Mouse (Mus musculus): ENCODE data around the gene Rasd2. TPM values are rescaled to one million over a fixed set of nuclear protein-coding genes. Genes with fewer than 3 reads are reported as not detected.

Gene Rasd2
- 1.6 and 2.0 TPM in 2 replicates for total RNA-seq (2021)
- long read RNA-seq, experiment 1 = 0 reads
- long read RNA-seq, experiment 2 = 0 reads

GRCm38 (mm10) chr8:75213686-75214085 lies at the start of gene Rasd2:
TSS of gene Rasd2 (plus strand) at chr8:75213944.
- DNase-seq = peak; percentile 32

DNA sequence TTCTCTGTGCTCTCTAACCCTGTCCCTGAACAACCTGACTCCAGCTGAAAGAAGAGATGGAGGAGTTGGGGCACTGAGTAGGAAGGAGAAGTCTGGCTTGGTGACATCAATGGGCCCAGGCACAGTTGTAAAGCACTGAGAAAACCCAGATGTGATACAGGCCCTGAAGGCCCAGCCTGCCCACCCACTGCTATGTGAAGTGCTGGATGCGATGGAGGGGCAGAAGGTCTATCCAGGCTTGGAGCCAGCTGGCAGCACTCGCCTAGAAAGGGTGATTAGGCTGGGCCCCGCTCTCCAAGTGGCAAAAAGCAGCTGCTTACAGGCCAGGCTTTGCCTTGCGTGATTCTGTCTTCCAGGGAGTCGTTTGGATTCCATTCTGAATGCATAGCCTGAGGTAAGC lies 44.4 kb upstream of the Rasd2 start:
- DNase-seq = peak; percentile 6

DNA sequence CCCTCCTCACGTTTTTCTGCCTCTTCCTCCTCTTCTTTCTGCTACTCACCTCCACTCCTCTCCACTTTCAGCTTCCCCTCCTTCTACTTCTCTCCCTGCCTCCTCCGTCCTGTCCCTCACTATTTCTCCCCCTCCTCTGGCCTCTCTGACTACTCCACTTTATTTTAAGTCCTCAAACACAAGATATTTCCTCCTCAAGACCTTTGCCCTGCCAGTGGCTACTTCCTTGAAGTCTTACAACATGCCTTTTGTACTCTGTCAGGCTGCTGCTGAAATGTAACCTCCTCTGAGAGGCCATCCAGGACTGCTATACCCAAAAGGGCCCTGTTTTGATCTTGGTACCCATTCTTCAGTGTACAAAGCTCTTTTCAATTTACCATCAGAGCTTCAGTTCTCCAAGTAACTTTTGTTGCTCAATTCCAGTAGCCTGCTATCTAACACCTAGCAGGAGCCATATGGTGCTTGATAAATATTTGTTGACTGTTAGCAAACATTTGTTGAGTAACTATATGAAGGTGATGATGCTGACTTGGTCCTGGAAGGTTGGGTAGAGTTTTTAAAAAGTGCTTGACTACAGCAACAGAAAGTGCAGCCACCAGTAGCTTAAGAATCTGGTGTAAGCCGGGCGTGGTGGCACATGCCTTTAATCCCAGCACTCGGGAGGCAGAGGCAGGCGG lies 41.6 kb upstream of the Rasd2 start:
- no peak for DNase-seq

DNA sequence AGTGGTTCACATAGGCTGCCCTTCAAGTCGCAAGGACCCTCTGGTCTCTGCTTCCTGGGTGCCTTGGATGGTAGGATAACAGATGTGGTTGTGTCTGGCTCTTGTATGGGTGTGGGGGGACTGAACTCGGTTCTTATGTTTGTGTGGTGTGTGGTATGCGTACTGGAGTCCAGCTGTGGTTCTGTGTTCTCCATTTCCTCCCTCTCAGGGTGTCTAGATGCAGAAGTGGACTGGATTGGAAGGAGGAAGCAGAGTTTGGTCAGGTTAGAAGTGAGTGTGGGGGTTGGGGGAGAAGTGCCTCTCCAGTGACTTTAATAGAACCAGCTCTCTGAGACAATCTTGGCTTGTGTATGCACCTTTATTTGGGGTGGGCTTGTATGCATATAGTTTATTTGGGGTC lies 20.7 kb upstream of the Rasd2 start:
- DNase-seq = no peak

GRCm38 (mm10) chr8:75194473-75195071 lies 19.2 kb upstream of the Rasd2 start:
- DNase-seq = peak; percentile 54

DNA sequence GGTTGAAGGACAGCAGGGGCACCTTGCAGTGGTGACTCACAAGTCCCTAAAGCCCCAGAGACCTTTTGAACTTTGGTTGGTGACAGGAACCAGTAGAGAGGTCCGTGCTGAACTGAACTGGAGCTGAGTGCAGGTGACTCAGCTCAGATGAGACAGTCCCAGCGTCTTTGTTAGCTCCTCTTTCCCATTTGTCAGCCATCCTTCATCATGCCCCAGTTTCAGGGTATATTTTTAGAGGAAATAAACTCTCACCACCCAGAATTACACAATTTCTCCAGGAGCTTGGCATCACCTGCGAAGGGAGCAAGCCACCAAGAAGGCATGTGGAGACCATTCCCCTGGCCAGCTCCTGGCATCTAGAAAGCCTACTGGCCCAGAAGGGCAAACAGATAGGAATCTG lies 16.6 kb upstream of the Rasd2 start:
- no peak for DNase-seq

GRCm38 (mm10) chr8:75197862-75198261 lies 15.9 kb upstream of the Rasd2 start:
- DNase-seq = no peak

DNA sequence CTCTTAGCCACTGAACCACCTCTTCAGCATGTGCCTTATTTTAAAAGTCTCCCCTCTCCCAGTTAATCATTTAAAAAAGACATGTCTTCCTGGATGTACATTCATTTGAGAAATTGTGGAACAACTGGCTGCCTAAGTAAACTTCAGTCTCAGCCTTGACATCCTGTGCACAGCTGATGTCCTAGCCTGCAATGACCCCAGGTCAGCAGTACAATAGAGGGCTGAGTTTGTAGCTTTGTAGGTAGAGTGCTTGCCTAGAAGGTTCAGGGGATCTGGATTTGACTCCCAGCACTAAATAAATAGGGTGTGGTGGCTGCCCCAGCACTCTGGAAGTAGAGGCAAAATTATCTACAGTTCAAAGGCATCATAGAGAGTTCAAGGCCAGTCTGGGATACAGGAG lies 15.4 kb upstream of the Rasd2 start:
- no peak for DNase-seq

DNA sequence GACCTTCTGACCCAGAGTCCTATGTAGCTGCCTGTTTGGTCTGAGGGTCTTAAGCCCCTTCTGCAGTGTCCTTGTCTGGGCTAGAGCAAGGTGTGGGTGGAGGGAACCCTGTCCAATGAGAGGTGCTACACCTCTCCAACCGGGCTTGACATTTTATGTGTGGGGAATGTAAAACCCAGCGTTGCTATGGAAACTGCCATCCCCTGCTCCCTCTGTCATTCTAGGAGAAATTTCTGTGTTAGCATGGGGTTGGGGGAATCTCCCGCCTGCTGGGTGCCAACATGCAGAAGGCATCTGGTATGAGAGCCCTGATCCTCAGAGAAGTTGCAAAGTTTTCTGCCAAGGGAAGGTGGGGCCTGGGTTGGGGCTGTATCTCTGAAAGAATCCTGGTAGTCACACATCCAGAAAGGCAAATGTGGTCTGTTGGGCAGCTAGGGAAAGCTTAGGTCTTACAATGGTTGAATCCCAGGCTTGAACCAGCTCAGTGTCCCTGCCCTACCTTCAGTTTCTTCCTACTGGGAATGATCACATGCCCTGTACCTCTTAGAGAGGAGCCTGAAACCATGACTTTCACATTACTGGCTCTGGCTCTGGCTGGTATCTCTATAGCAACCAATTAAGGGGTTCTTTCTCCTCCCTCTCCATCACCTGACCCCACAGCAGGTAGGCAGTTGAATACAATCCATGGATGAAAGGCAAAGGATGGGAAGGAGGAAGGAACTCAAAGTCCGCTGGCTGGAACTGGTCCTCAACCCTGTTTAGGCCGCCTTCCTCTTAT lies 14.6 kb upstream of the Rasd2 start:
- no peak for DNase-seq

GRCm38 (mm10) chr8:75199914-75200313 lies 13.8 kb upstream of the Rasd2 start:
- DNase-seq = no peak

DNA sequence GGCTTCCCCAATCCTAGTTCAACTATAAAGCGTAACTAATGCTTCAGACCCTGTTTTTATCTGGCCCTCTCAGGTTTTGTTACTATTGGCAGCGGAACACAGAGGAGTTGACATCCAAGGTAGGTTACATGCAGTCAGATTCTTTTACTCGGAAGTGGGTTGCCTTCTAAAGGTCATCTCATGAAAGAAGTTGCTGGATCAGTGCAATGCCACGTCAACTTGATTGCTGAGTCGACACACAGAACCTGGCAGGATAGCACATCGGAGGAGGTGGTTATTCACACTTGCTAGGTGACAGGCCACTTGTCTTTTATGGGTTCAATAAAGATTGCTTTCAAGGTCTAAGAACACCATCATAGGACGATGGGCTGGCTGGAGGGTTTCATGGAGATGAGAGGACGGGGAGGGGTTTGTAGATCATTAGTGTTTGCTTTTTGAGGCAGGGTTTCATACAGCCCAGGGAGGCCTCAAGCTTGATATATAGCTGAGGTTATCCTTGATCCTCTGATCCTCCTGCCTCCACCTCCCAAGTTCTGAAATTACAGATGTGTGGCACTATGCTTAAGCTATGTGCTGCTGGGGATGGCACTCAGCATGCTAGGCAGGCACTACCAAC lies 11.6 kb upstream of the Rasd2 start:
- DNase-seq = no peak

GRCm38 (mm10) chr8:75202913-75203312 lies 10.8 kb upstream of the Rasd2 start:
- no peak for DNase-seq

DNA sequence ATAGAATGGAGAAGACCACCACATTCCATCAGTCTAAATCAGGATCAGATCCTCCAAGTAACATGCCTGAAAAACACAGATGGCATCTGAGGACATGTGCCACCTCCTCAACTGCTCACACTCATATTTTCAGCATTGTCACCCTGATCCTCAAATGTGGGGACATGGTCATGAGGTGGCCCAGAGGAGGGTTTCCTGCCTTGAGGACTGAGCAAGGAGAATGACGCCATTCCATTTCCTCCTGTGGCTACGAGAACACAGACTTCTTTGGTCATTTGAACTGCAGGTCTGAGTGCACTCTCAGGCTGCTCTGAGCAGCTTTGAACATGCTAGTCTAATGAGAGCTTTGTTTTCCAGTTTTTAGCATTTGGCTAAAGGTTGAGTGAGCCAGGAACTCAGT lies 10.3 kb upstream of the Rasd2 start:
- no peak for DNase-seq

GRCm38 (mm10) chr8:75204190-75204868 lies 9.4 kb upstream of the Rasd2 start:
- DNase-seq = no peak

DNA sequence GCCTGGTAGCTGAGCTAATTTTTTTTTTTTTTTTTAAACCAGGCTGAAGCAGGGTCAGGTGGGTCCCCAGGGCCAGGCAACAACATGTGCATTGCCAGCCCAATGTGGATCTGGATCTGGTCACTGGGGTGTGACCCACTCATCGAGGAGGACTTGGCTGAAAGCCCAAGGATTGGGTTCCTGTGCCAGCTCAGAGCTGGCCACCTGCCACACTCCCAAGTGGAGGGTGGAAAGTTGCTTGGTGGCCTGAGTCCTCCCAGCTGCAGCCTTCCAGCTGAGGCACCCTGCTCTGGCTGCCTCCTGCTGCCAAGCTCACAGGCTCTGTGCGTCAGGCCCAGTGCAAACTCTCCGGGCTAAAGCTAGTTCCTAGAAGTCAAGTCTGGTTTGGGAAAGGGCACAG lies 2.3 kb upstream of the Rasd2 start:
- DNase-seq = peak; percentile 90

DNA sequence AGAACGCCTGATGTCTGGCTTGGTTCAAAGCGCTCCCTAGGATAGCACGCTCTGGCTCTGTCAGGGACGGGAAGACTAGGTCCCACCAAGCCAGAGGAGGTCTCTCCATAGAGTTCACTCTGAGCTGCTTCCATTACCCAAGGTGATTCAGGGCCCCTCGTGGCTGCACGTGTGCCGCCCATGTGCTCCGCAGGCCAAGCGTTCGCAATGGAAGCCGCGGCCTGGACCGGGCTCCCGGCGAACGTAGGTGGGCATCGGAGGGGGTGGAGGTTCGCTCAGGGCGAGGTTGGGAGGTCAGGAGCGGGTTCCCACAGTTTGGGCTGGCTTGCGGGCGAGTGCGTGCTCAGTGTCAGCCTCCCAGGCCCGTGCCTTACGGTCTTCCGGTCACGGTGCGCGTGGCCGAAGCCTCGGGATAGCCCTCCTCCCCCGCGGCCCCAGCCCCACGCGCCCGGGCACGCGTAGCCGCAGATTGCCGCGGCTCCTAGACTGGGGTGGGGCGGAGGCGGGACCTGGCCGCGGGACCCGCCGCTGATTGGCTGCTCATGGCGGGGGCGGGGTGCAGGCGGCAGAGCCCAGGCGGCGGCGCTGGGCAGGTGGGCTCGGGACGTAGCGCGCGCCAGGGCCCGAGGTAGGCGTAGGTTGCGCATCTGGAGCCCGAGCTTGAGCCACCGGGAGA lies 975 bp upstream of the Rasd2 start:
- peak; percentile 91 for DNase-seq

GRCm38 (mm10) chr8:75213307-75213651 lies 465 bp upstream of the Rasd2 start:
- no peak for DNase-seq

GRCm38 (mm10) chr8:75215046-75215445 lies 1.3 kb downstream of the Rasd2 start:
- DNase-seq = peak; percentile 46

DNA sequence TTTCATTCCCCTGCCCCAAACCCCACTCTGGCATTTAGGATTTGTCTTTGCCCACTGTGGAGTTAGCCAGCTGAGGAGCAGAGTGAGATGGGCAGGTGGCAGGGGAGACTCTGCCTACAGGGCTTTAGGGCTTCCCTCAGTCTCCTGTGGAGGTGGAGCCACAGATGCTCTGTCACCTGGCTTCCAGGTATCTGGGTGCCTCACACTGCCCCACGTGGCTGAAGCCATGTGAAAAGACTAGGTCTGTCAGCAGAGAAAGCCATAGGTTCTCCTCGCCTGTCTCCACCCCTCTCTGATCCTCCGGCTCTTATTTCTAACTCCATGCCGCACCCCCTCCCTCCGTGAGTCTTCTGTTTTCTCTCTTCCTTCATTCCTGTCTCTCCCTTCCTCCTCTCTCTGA lies 2.2 kb downstream of the Rasd2 start:
- DNase-seq = no peak

DNA sequence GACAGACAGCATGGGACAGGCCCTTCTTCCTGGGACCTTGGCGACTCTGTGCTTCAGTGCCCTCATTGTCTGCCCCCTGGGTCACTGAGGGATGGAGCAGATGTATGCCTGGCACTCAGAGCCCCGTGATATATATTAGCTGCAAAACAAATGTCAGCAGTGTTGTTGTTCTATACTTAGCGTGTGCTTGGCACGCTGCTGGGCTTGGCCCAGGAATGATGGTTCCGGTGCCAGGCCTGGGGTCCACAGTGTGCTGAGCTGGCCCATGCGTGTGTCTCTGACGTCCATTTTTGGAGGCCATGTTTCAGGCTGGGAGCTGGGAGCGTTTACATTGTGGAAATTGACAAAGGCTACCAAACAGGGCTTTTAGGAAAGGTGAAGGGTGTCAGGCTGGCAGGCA lies 3.1 kb downstream of the Rasd2 start:
- DNase-seq = no peak

GRCm38 (mm10) chr8:75217969-75218368 lies 4.2 kb downstream of the Rasd2 start:
- peak; percentile 85 for DNase-seq
